Mouse (Mus musculus): ENCODE measurements around the gene Fbxo6. TPM values are rescaled to one million over a fixed set of nuclear protein-coding genes. Genes with fewer than 3 reads are reported as not detected.
A peak's percentile ranks its signal among the peaks of the same experiment; 100 is the strongest.

Fbxo6 gene
- total and polyA plus RNA-seq, 2 experiments from 2014 or later: 31.6 to 84.6 TPM

- Histone ChIP-seq H3K4me1 (ENCODE audit: control insufficient read depth, insufficient read depth) (no peaks in the 10 kb centered on the region), H3K27ac (ENCODE audit: low read depth) (no peak overlapping the region), H3K9me3 (replicated peaks; ENCODE audit: control insufficient read depth, low read length) (0 out of 2 replicates have a peak, but pooled peaks cover 3% of the 10 kb centered on the region), H3K36me3 (replicated peaks; ENCODE audit: control insufficient read depth, insufficient read depth, low read length) (no peaks in the 10 kb centered on the region), H3K9ac (replicated peaks; ENCODE audit: low read depth, low read length) (no peak overlapping the region), H3K4me2 (ENCODE audit: low read depth, low read length) (no peak overlapping the region), H3K4me3 (ENCODE audit: low read depth, low read length) (no peak overlapping the region), H3K27me3 (ENCODE audit: control insufficient read depth, insufficient read depth, low read length) (peaks cover 88% of the 10 kb centered on the region)
- no peak for TF ChIP-seq EP300 (IDR thresholded peaks at IDR 0.05; ENCODE audit: low read depth)
- no peak for TF ChIP-seq CTCF (IDR thresholded peaks at IDR 0.05; ENCODE audit: low read depth)
- WGBS: 10% methylated on average over 12 of the region's 12 CpGs
- DNase-seq (ENCODE audit: low spot score) (no peak), ATAC-seq (ENCODE audit: insufficient read depth, low read depth) (no peak)
These were observed 22.5 kb upstream of the Fbxo6 start for GRCm38 (mm10) chr4:148174495-148174862.

- H3K9me3 ChIP-seq (replicated peaks; ENCODE audit: control insufficient read depth, low read length): 0 out of 2 replicates have a peak, but pooled peaks cover 3% of the 10 kb centered on the region
- DNase-seq (ENCODE audit: low spot score) (no peak), ATAC-seq (ENCODE audit: insufficient read depth, low read depth) (no peak)
- H3K27ac ChIP-seq (ENCODE audit: low read depth): no peak overlapping the region
- H3K4me2 ChIP-seq (ENCODE audit: low read depth, low read length): no peak overlapping the region
- 3% methylated on average over 30 of the region's 30 CpGs for WGBS
- no peak overlapping the region for H3K9ac ChIP-seq (replicated peaks; ENCODE audit: low read depth, low read length)
- H3K36me3 ChIP-seq (replicated peaks; ENCODE audit: control insufficient read depth, insufficient read depth, low read length): no peaks in the 10 kb centered on the region
- H3K4me3 ChIP-seq (ENCODE audit: low read depth, low read length): no peak overlapping the region
- H3K4me1 ChIP-seq (ENCODE audit: control insufficient read depth, insufficient read depth): no peaks in the 10 kb centered on the region
- peaks cover 86% of the 10 kb centered on the region for H3K27me3 ChIP-seq (ENCODE audit: control insufficient read depth, insufficient read depth, low read length)
- TF ChIP-seq EP300 (IDR thresholded peaks at IDR 0.05; ENCODE audit: low read depth) (no peak), CTCF (IDR thresholded peaks at IDR 0.05; ENCODE audit: low read depth) (no peak)
These were observed 22.0 kb upstream of the Fbxo6 start for GRCm38 (mm10) chr4:148173811-148174494.

- no peak for TF ChIP-seq EP300 (IDR thresholded peaks at IDR 0.05; ENCODE audit: low read depth)
- no peak for TF ChIP-seq CTCF (IDR thresholded peaks at IDR 0.05; ENCODE audit: low read depth)
- Histone ChIP-seq H3K4me2 (ENCODE audit: low read depth, low read length) (no peak overlapping the region), H3K4me1 (ENCODE audit: control insufficient read depth, insufficient read depth) (no peaks in the 10 kb centered on the region), H3K27ac (ENCODE audit: low read depth) (no peak overlapping the region), H3K27me3 (ENCODE audit: control insufficient read depth, insufficient read depth, low read length) (peaks cover 78% of the 10 kb centered on the region), H3K9ac (replicated peaks; ENCODE audit: low read depth, low read length) (no peak overlapping the region), H3K4me3 (ENCODE audit: low read depth, low read length) (no peak overlapping the region), H3K9me3 (replicated peaks; ENCODE audit: control insufficient read depth, low read length) (0 out of 2 replicates have a peak, but pooled peaks cover 3% of the 10 kb centered on the region), H3K36me3 (replicated peaks; ENCODE audit: control insufficient read depth, insufficient read depth, low read length) (no peaks in the 10 kb centered on the region)
- 36% methylated on average over 3 of the region's 3 CpGs for WGBS
- ATAC-seq (ENCODE audit: insufficient read depth, low read depth) (no peak), DNase-seq (ENCODE audit: low spot score) (no peak)
These were observed 19.3 kb upstream of the Fbxo6 start for GRCm38 (mm10) chr4:148171261-148171660.

GRCm38 (mm10) chr4:148170842-148171241 is 18.9 kb upstream of the Fbxo6 start:
- DNase-seq (ENCODE audit: low spot score) (no peak), ATAC-seq (ENCODE audit: insufficient read depth, low read depth) (no peak)
- Histone ChIP-seq H3K9me3 (replicated peaks; ENCODE audit: control insufficient read depth, low read length) (0 out of 2 replicates have a peak, but pooled peaks cover 3% of the 10 kb centered on the region), H3K4me2 (ENCODE audit: low read depth, low read length) (no peak overlapping the region), H3K4me1 (ENCODE audit: control insufficient read depth, insufficient read depth) (no peaks in the 10 kb centered on the region), H3K36me3 (replicated peaks; ENCODE audit: control insufficient read depth, insufficient read depth, low read length) (no peaks in the 10 kb centered on the region), H3K27me3 (ENCODE audit: control insufficient read depth, insufficient read depth, low read length) (peaks cover 78% of the 10 kb centered on the region), H3K4me3 (ENCODE audit: low read depth, low read length) (no peak overlapping the region), H3K9ac (replicated peaks; ENCODE audit: low read depth, low read length) (no peak overlapping the region), H3K27ac (ENCODE audit: low read depth) (no peak overlapping the region)
- TF ChIP-seq EP300 (IDR thresholded peaks at IDR 0.05; ENCODE audit: low read depth) (no peak), CTCF (IDR thresholded peaks at IDR 0.05; ENCODE audit: low read depth) (peak; percentile 92)
- 0% methylated on average over 2 of the region's 2 CpGs for WGBS

- no peaks in the 10 kb centered on the region for H3K4me1 ChIP-seq (ENCODE audit: control insufficient read depth, insufficient read depth)
- WGBS: 13% methylated on average over 15 of the region's 15 CpGs
- no peaks in the 10 kb centered on the region for H3K36me3 ChIP-seq (replicated peaks; ENCODE audit: control insufficient read depth, insufficient read depth, low read length)
- H3K4me3 ChIP-seq (ENCODE audit: low read depth, low read length): no peak overlapping the region
- no peak overlapping the region for H3K9ac ChIP-seq (replicated peaks; ENCODE audit: low read depth, low read length)
- no peak for TF ChIP-seq EP300 (IDR thresholded peaks at IDR 0.05; ENCODE audit: low read depth)
- TF ChIP-seq CTCF (IDR thresholded peaks at IDR 0.05; ENCODE audit: low read depth): no peak
- H3K4me2 ChIP-seq (ENCODE audit: low read depth, low read length): no peak overlapping the region
- peaks cover 78% of the 10 kb centered on the region for H3K27me3 ChIP-seq (ENCODE audit: control insufficient read depth, insufficient read depth, low read length)
- no peaks in the 10 kb centered on the region for H3K9me3 ChIP-seq (replicated peaks; ENCODE audit: control insufficient read depth, low read length)
- no peak overlapping the region for H3K27ac ChIP-seq (ENCODE audit: low read depth)
- 0 out of 2 replicates have a peak, but pooled peaks have one; percentile 19 for ATAC-seq (ENCODE audit: insufficient read depth, low read depth)
- no peak for DNase-seq (ENCODE audit: low spot score)
These were observed 17.6 kb upstream of the Fbxo6 start for GRCm38 (mm10) chr4:148169586-148169985.

- Histone ChIP-seq H3K4me2 (ENCODE audit: low read depth, low read length) (no peak overlapping the region), H3K27ac (ENCODE audit: low read depth) (no peak overlapping the region), H3K36me3 (replicated peaks; ENCODE audit: control insufficient read depth, insufficient read depth, low read length) (no peaks in the 10 kb centered on the region), H3K4me3 (ENCODE audit: low read depth, low read length) (no peak overlapping the region), H3K4me1 (ENCODE audit: control insufficient read depth, insufficient read depth) (peaks cover 4% of the 10 kb centered on the region; the same call in 1 of the 2 replicates), H3K9me3 (replicated peaks; ENCODE audit: control insufficient read depth, low read length) (no peaks in the 10 kb centered on the region), H3K27me3 (ENCODE audit: control insufficient read depth, insufficient read depth, low read length) (peaks cover 77% of the 10 kb centered on the region), H3K9ac (replicated peaks; ENCODE audit: low read depth, low read length) (no peak overlapping the region)
- WGBS: 19% methylated on average over 7 of the region's 7 CpGs
- ATAC-seq (ENCODE audit: insufficient read depth, low read depth) (no peak), DNase-seq (ENCODE audit: low spot score) (peak; percentile 47)
- TF ChIP-seq EP300 (IDR thresholded peaks at IDR 0.05; ENCODE audit: low read depth): no peak
- peak; percentile 68 for TF ChIP-seq CTCF (IDR thresholded peaks at IDR 0.05; ENCODE audit: low read depth)
These were observed 16.3 kb upstream of the Fbxo6 start for GRCm38 (mm10) chr4:148168287-148168686.
